Mouse (Mus musculus) thymus, adult 2 months (tissue): ENCODE results near the gene Osgin1. TPM values are rescaled to one million over a fixed set of nuclear protein-coding genes. Genes with fewer than 3 reads are reported as not detected.
A peak's percentile ranks its signal among the peaks of the same experiment; 100 is the strongest.

Experiments used
- DNase-seq: peaks from one replicate; pipeline ENCODE4 v3.0.0; 2021
- H3K27ac ChIP-seq: fragments of 200-500 bp; 2 replicates; pipeline ENCODE4 v1.5.1; 2012; ENCODE audit warnings: low read length, control low read depth; ENCODE audit not compliant: control insufficient read depth, insufficient read depth
- H3K27me3 ChIP-seq: fragments of 200-500 bp; 2 replicates; pipeline ENCODE4 v1.6.1; 2012; ENCODE audit warnings: mild to moderate bottlenecking, low read length, moderate library complexity, mixed read lengths; ENCODE audit not compliant: control insufficient read depth, insufficient read depth
- H3K36me3 ChIP-seq: fragments of 200-500 bp; 2 replicates; pipeline ENCODE4 v1.6.1; 2012; ENCODE audit warnings: mild to moderate bottlenecking, low read length, moderate library complexity; ENCODE audit not compliant: control insufficient read depth, insufficient read depth
- H3K4me1 ChIP-seq: fragments of 200-500 bp; replicated peaks from 2 replicates; pipeline ENCODE4 v1.6.1; 2012; ENCODE audit warnings: low read length; ENCODE audit not compliant: control insufficient read depth, insufficient read depth
- H3K4me3 ChIP-seq: fragments of 200-500 bp; 2 replicates; pipeline ENCODE4 v1.5.1; 2012; ENCODE audit warnings: mild to moderate bottlenecking, low read length, control low read depth, moderate library complexity; ENCODE audit not compliant: control insufficient read depth, insufficient read depth
- CTCF ChIP-seq: fragments of 200-500 bp; IDR thresholded peaks from 2 replicates; pipeline ENCODE4 v1.5.1; 2012; ENCODE audit warnings: mild to moderate bottlenecking, control low read depth, low read length, moderate library complexity, borderline replicate concordance; ENCODE audit not compliant: control insufficient read depth, poor library complexity, insufficient read depth; ENCODE audit errors: extremely low read depth
- POLR2A ChIP-seq: fragments of 200-500 bp; IDR thresholded peaks from 2 replicates; pipeline ENCODE4 v1.6.1; 2012; ENCODE audit warnings: mild to moderate bottlenecking, low read length, control low read depth, moderate library complexity; ENCODE audit not compliant: control insufficient read depth, poor library complexity, insufficient read depth; ENCODE audit errors: extremely low read depth
- WGBS: fragments of 180-500 bp; shearing (Covaris S2); methylation state at CpG from one replicate; pipeline ENCODE4 v1.1.7; 2018; 5-methylcytosine and 5-hydroxymethylcytosine counted together
- polyA plus RNA-seq: library from polyadenylated mRNA; depleted of rRNA; stranded (reverse); fragments of >200 nt; gene quantifications from 2 replicates; pipeline ENCODE4 v1.2.3, GENCODE M21; 2012

Osgin1 gene
- polyA plus RNA-seq, 1 experiment = 7.8 TPM

DNA sequence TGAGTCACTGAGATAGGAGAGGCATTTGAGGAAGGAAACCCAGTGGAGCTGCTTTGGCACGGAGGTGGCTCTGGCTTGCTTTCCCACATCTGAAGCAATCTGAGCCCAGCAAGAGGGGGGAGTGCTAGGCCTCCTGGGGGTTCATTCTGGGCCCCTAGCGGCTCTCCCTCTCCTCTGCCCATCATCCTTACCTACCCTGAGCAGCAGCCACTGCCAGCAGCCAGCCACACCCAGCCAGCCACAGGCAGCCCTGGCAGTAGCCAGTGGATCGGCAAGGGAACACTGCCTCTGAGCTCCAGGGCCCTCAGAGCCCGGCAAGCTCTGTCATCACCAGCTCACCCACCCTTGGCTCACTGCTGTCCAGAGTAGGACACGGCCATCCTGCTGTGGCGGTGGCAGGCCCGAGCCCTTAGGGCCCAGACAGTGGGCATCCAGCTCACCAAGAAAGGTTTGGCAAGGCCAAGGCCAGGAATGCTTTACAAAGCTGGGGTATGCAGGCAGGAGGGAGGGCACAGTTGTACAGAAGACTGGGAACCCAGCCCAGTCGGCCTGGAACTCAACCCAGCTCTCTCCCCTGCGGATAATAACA is 11.7 kb upstream of the Osgin1 start:
- no peaks in the 10 kb centered on the region for H3K27me3 ChIP-seq
- no peak for DNase-seq
- H3K36me3 ChIP-seq = no peaks in the 10 kb centered on the region
- TF ChIP-seq CTCF = no peak
- peaks cover 73% of the 10 kb centered on the region for H3K4me1 ChIP-seq
- H3K27ac ChIP-seq = no peak overlapping the region
- no peak overlapping the region for H3K4me3 ChIP-seq
- WGBS = 37% methylated on average over 9 of the region's 9 CpGs

DNA sequence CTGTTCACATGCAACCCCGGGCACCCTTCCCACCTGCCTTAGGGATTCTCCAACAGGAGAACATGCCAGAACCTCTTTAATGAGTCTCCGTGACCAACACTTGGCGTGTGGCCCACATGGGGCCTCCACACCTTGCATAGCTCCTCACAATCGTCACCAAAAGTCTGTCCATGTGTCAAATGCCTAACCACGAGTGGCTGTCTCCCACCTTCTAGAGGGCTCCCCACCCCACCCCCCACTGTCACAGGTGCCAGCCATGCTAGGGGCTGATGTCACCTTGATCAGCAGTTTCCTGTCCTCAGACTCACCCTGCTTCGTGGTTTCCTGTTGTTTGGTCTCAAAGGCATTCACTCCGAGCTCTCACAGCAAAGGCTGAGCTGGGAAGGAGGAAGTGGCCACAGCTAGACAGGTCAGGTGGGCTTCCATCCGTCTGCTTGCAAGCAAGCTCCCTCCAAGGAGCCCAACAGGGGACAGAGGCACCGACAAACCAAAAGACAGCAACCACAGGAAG is 10.2 kb upstream of the Osgin1 start:
- TF ChIP-seq CTCF = peak; percentile 17; the same call in 1 of the 2 replicates
- no peak; the same call in 1 of the 2 replicates for TF ChIP-seq POLR2A
- Histone ChIP-seq H3K36me3 (no peaks in the 10 kb centered on the region), H3K4me1 (peaks cover 85% of the 10 kb centered on the region), H3K27ac (peak overlapping the region; percentile 94), H3K4me3 (peak overlapping the region; percentile 23), H3K27me3 (no peaks in the 10 kb centered on the region)
- peak; percentile 87 for DNase-seq
- WGBS = 3% methylated on average over 9 of the region's 9 CpGs

DNA sequence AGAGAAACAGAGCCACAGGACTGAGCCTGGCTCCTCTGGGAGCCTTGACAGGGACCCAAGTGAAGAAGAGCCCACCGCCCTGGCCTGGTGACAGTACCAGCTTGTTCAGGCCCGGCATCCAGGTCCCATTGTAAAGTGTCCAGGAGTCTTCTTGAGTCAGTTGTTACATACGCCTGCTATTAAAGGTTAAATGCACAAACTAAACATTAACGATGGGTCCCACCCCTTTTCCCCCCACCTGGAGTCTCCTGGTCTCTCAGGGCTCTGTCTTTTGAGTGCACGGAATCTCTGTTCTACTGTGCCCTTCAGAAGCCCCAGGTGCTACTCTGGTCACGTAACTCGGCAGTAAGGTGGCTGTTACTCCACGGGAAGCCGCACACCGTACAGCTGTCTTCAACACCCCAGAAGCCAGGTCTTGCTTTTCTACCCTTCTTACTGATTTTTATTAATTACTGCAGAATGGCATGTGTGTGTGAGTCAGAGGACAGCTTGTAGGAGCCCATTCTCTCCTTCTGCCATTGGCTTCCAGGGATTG is 9.7 kb upstream of the Osgin1 start:
- no peak for TF ChIP-seq POLR2A
- no peak for TF ChIP-seq CTCF
- peaks cover 90% of the 10 kb centered on the region for H3K4me1 ChIP-seq
- H3K4me3 ChIP-seq = peak overlapping the region; percentile 23
- WGBS = 8% methylated on average over 10 of the region's 10 CpGs
- H3K36me3 ChIP-seq = no peaks in the 10 kb centered on the region
- no peaks in the 10 kb centered on the region for H3K27me3 ChIP-seq
- peak; percentile 36 for DNase-seq
- H3K27ac ChIP-seq = peak overlapping the region; percentile 94

DNA sequence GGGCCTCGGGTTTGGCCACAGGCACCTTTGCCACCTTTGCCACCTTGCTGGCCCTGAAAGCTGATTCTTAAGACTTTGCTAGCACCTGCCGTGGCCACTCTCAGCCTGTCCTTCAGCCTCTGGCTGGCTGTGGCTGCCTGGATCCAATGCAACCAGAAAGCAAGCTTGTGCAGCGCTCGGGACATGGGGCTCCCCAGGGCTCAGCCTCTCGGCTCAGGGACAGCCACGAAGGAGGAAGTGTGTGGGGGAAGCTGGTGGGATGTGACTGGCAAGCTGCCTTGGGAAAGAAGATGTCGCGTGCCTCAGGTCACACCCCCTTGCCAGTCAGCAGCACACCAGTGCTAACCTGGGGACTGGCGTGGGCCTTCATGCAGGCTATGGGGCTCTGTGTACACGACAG is 9.2 kb upstream of the Osgin1 start:
- 10% methylated on average over 10 of the region's 10 CpGs for WGBS
- H3K4me3 ChIP-seq = no peak overlapping the region

DNA sequence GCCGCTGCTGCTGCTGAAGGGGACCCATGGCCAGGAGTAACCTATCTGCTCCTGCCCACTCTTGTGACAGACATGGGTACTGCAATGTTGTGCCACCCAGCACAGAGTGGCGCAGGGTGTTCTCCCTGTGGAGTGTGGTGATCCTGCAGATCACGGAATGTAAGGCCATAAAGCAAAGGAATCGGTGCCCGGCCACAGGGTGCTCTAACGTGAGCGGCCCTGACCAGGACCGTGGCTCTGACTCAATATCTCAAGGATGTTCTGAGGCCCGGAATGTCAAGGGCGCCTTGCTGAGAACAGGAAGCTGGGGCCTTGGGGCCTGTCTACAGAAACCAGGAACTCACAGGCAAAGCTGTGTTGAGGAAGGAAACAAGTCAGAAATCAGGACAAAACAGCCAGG is 8.4 kb upstream of the Osgin1 start:
- Histone ChIP-seq H3K27ac (peak overlapping the region; percentile 72), H3K36me3 (no peaks in the 10 kb centered on the region), H3K27me3 (no peaks in the 10 kb centered on the region), H3K4me3 (0 out of 2 replicates have a peak overlapping the region, but pooled peaks have one; percentile 7), H3K4me1 (peaks cover 83% of the 10 kb centered on the region)
- WGBS = 27% methylated on average over 10 of the region's 10 CpGs
- peak; percentile 54 for DNase-seq
- TF ChIP-seq CTCF = peak; percentile 61; the same call in 1 of the 2 replicates
- no peak for TF ChIP-seq POLR2A

More for the DNA sequence above, 9.2 kb upstream of the Osgin1 start:
- Histone ChIP-seq H3K27ac (peak overlapping the region; percentile 94), H3K36me3 (no peaks in the 10 kb centered on the region), H3K4me1 (peaks cover 88% of the 10 kb centered on the region), H3K27me3 (no peaks in the 10 kb centered on the region)
- DNase-seq = peak; percentile 59
- TF ChIP-seq CTCF (no peak), POLR2A (no peak)

DNA sequence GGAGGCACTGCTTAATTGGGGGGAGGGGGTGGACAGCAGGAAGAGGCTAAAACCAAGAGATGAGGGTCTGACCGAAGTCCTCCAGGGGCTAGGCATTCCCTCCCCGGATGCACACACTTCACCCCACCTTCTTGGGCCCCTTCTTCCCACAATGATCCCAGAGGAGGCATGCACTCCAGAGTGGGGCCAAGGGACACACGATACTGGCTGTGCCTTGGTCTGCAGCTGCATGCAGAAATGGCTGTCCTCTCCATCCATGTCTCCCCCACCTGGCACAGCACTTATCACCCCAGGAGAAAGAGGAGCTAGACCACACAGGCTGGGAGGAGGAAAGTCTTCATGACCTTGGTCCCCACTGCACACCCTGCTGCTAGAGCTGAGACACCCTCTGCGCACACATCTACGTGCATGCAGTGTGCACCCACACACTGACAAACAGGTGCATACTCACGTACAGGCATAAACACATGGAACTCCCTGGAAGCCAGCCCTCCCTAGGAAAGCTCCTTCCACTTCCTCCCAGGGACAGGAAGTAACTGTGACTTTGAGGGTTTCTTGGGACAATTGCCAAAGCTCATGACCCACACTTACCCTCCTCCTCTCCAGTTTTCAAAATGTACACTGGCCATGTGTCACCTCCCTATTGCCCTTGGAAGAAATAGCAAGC is 7.7 kb upstream of the Osgin1 start:
- H3K27me3 ChIP-seq = no peaks in the 10 kb centered on the region
- 44% methylated on average over 6 of the region's 6 CpGs for WGBS
- TF ChIP-seq POLR2A = no peak
- TF ChIP-seq CTCF = no peak

More for the DNA sequence above, 7.7 kb upstream of the Osgin1 start:
- H3K4me3 ChIP-seq = 0 out of 2 replicates have a peak overlapping the region, but pooled peaks have one; percentile 7
- peak overlapping the region; percentile 72; the same call in 1 of the 2 replicates for H3K27ac ChIP-seq
- H3K4me1 ChIP-seq = peaks cover 77% of the 10 kb centered on the region
- DNase-seq = no peak
- no peaks in the 10 kb centered on the region for H3K36me3 ChIP-seq
